Mouse (Mus musculus) ES-Bruce4 (cell line): ENCODE measurements around the gene Gpx4.

Source experiments
- CTCF ChIP-seq: IDR thresholded peaks from one replicate; pipeline ENCODE4 v1.8.1; 2011; ENCODE audit warnings: low read depth, low read length
- EP300 ChIP-seq: IDR thresholded peaks from 2 replicates; pipeline ENCODE4 v1.6.1; 2011; ENCODE audit warnings: low read depth, low read length; ENCODE audit not compliant: insufficient read depth

DNA sequence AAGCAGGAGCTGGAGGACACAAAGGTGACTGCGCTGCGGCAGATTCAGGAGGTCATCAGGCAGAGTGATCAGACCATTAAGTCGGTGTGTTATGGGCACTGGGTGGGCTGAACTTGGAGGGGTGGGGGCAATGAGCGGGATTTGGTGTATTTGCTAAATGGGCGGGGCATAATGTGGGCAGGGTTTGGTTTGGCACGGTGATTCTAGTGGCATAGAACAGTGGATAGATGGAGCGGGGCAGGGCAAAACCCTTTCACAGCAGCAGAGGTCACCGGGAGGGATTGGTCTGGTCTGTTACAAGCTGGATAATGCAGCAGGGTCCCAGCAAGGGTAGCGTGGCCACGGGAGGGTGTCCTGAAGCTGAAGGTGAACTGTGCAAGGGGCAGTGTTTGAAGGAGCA lies 21.5 kb upstream of the Gpx4 start:
- no peak for TF ChIP-seq CTCF
- TF ChIP-seq EP300, result no peak
